Mouse (Mus musculus): ENCODE results near the gene Klhl42. TPM values are rescaled to one million over a fixed set of nuclear protein-coding genes. Genes with fewer than 3 reads are reported as not detected.

Gene Klhl42
- polyA plus RNA-seq, 1 experiment from 2014 or later: 11.5 TPM

DNA sequence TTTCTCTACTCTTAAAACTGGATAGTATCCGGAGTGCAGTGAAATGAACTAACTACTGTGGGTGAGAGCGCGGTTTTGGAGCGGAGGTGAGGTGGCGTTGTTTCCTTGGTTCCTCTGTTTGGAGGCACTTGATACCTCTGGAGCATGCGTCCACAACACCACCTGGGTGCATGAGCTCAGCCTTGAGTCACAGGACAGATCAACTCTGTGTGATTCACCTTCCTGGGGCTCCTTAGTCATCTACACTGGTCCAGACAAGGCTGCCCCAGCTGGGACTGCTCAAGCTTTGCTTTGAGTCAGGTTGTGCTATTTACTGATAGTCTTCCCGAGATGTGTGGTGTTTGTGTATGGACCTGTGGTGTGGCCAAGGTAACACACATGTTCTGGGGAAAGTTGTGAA lies 26.6 kb downstream of the Klhl42 start:
- Histone ChIP-seq H3K4me1 (no peaks in the 10 kb centered on the region), H3K27ac (no peak overlapping the region), H3K9me3 (no peaks in the 10 kb centered on the region), H3K4me3 (no peak overlapping the region), H3K36me3 (peaks cover under 1% of the 10 kb centered on the region; the same call in 1 of the 2 replicates), H3K27me3 (no peaks in the 10 kb centered on the region), H3K4me2 (replicated peaks) (no peak overlapping the region), H3K9ac (no peak overlapping the region)
- no peak for ATAC-seq (ENCODE audit: insufficient number of reproducible peaks, insufficient read depth, low FRiP score, low TSS enrichment)
- 92% methylated on average over 7 of the region's 7 CpGs for WGBS

DNA sequence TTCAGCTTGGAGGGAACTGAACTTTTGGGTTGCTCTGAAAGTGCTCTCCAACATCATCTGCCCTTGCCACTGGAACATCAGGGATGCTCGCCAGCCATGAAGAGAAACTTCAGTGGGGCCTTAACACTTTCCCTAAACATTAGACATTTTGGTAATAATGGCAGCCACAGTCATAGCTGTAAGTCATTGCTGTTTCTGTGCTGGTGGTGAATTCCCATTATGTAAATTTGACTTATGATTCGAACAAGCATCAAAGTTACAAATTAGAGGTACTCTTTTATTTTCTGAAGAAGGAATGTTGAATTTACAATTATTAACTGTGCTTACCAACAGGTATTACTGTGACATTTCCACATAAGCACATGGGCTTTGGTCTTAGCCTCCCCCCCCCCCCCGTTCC lies 27.0 kb downstream of the Klhl42 start:
- Histone ChIP-seq H3K4me3 (no peak overlapping the region), H3K4me1 (no peaks in the 10 kb centered on the region), H3K4me2 (replicated peaks) (no peak overlapping the region), H3K27ac (no peak overlapping the region), H3K9ac (no peak overlapping the region), H3K27me3 (no peaks in the 10 kb centered on the region), H3K9me3 (no peaks in the 10 kb centered on the region), H3K36me3 (no peaks in the 10 kb centered on the region)
- whole genome bisulfite sequencing: 78% methylated on average over 3 of the region's 3 CpGs
- ATAC-seq (ENCODE audit: insufficient number of reproducible peaks, insufficient read depth, low FRiP score, low TSS enrichment): no peak

DNA sequence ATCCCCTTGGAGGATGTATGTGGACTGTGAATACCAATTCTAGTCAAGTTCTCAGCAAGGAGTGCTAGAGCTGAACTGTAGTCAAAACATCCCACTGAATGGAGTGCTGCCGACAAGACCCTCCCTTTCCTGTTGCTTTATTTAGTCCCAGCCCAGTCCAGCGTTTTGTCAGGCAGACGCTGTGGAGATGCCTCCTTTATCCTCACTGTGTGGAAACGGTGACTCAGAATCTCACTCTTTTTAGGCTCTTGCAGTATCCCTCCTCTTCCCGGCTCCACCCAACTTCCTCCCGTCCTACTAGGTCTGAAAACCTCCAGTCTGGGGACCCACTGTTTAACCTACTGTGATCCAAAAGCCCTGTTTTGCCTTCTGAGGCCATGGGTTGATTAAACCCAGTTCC lies 30.1 kb downstream of the Klhl42 start:
- H3K27ac ChIP-seq: no peak overlapping the region
- H3K9ac ChIP-seq: no peak overlapping the region
- no peaks in the 10 kb centered on the region for H3K36me3 ChIP-seq
- H3K4me1 ChIP-seq: no peaks in the 10 kb centered on the region
- no peaks in the 10 kb centered on the region for H3K27me3 ChIP-seq
- H3K9me3 ChIP-seq: no peaks in the 10 kb centered on the region
- H3K4me3 ChIP-seq: no peak overlapping the region
- H3K4me2 ChIP-seq (replicated peaks): no peak overlapping the region
- ATAC-seq (ENCODE audit: insufficient number of reproducible peaks, insufficient read depth, low FRiP score, low TSS enrichment): no peak
- WGBS: 61% methylated on average over 6 of the region's 6 CpGs

DNA sequence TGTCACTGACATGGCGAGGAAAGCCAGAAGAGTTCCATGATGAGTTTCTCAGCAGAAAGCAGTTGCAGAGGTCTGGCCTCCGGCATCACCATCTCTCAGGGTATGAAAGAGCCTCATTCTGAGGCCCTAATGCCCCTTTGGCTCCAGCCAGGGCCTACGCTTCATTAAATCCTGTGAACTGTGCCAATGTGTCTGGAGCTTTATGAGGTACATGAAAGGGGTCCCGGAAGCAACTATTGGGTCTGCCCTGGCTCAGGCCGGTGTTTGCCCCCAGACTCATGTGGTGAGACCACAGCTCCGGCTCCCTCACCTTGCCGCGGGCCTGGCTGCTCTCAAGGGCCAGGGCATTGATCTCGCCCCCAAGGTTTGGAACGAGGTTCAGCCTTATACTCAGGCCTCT lies 36.1 kb downstream of the Klhl42 start:
- Histone ChIP-seq H3K36me3 (no peaks in the 10 kb centered on the region), H3K9ac (no peak overlapping the region), H3K4me3 (no peak overlapping the region), H3K27me3 (no peaks in the 10 kb centered on the region), H3K27ac (no peak overlapping the region), H3K4me2 (replicated peaks) (no peak overlapping the region), H3K9me3 (no peaks in the 10 kb centered on the region), H3K4me1 (no peaks in the 10 kb centered on the region)
- ATAC-seq (ENCODE audit: insufficient number of reproducible peaks, insufficient read depth, low FRiP score, low TSS enrichment): no peak
- WGBS: 91% methylated on average over 10 of the region's 10 CpGs

DNA sequence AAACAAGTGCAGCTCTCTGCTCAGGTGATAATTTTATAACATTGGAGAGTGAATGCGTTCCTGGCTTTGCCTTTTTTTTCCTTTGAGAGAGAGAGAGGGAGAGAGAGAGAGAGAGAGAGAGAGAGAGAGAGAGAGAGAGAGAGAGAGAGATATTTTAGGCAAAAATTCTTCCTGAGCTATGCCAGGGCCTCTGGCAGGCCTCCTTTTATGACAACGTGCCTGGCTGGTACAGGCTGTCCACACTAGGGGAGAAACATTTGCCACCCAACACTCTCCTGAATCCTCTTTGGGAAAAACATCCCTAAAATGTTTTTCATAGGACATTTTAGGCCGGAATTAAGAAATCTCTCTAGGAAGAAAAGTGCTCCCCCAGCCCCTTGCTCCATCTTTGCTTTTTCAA lies 47.1 kb downstream of the Klhl42 start:
- Histone ChIP-seq H3K9ac (no peak overlapping the region), H3K4me2 (replicated peaks) (no peak overlapping the region), H3K4me1 (no peaks in the 10 kb centered on the region), H3K27me3 (no peaks in the 10 kb centered on the region), H3K9me3 (no peaks in the 10 kb centered on the region), H3K4me3 (no peak overlapping the region), H3K27ac (no peak overlapping the region), H3K36me3 (no peaks in the 10 kb centered on the region)
- WGBS: 73% methylated on average over 3 of the region's 3 CpGs
- ATAC-seq (ENCODE audit: insufficient number of reproducible peaks, insufficient read depth, low FRiP score, low TSS enrichment): no peak

DNA sequence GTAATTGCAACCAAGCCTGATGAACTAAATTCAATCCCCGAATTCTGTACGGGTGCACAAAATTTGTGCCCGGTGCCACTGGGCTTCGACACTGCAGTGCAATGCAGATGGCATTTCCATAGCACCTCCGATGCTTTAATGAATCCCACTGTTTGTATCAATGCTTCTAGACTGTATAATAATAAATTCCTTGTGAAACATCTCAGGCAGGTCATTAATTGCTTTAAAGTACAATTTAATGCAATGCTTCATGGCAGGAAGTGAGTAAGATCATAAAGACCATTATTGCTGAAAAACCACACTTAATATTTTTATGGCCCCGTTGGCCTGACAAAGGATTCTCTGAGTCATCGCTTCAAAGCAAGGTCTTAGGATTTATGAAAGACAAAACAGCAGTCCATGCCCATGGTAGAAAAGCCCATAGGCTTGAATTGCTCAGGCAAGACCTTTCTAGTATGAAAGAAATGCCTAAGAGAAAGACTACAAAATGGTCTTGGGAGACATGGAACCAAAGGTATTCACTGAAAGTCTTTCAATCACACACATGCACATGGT lies 49.5 kb downstream of the Klhl42 start:
- H3K4me3 ChIP-seq: no peak overlapping the region
- 93% methylated on average over 7 of the region's 7 CpGs for WGBS
- H3K36me3 ChIP-seq: no peaks in the 10 kb centered on the region
- H3K9ac ChIP-seq: no peak overlapping the region
- no peak overlapping the region for H3K4me2 ChIP-seq (replicated peaks)
- H3K4me1 ChIP-seq: peaks cover 7% of the 10 kb centered on the region
- ATAC-seq (ENCODE audit: insufficient number of reproducible peaks, insufficient read depth, low FRiP score, low TSS enrichment): no peak
- no peak overlapping the region for H3K27ac ChIP-seq
- H3K27me3 ChIP-seq: no peaks in the 10 kb centered on the region
- H3K9me3 ChIP-seq: no peaks in the 10 kb centered on the region

DNA sequence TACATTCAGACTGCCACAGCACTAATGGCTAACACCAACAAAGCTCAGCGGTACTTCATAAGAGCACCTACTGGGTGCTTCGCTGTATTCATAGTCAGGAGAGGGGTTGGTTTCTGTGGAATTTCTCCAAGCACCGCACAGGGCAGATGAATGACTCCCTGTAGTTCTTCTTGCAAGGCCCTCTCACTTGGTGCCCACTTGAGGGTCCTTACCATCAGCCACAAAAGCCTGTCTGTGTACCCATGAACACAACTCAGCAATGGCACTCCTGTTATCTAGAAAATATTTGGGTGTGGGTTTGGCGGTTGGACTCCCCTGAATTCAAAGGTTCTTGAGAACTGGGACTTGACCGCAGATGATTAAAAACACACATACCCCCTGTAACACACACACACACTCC lies 53.5 kb downstream of the Klhl42 start:
- Histone ChIP-seq H3K9ac (no peak overlapping the region), H3K27me3 (no peaks in the 10 kb centered on the region), H3K4me2 (replicated peaks) (no peak overlapping the region), H3K4me1 (peaks cover 7% of the 10 kb centered on the region), H3K4me3 (no peak overlapping the region), H3K27ac (no peak overlapping the region), H3K9me3 (no peaks in the 10 kb centered on the region), H3K36me3 (no peaks in the 10 kb centered on the region)
- ATAC-seq (ENCODE audit: insufficient number of reproducible peaks, insufficient read depth, low FRiP score, low TSS enrichment): no peak
- 83% methylated on average over 5 of the region's 5 CpGs for WGBS

DNA sequence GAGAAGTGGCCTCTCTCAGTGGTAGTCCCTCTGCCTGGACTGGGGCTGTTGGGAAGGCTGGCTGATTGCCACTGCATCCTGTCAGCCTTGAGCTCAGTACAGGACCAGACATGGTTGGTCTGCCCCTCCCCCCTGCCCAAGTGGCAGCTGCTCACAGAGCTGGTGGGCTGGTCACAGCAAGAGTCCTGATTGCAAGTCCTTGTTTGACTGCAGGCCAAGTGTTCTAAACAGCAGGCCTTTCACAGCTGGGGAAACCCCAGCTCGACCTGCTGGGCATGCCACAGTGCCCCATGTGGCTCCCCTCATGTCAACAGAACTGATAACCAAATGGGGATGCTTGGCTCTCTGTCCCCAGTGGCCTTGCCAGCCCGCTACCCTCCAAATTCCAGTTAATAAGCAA lies 54.1 kb downstream of the Klhl42 start:
- no peaks in the 10 kb centered on the region for H3K9me3 ChIP-seq
- no peak overlapping the region for H3K4me3 ChIP-seq
- H3K9ac ChIP-seq: no peak overlapping the region
- peak; percentile 74; the same call in 1 of the 2 replicates for ATAC-seq (ENCODE audit: insufficient number of reproducible peaks, insufficient read depth, low FRiP score, low TSS enrichment)
- H3K36me3 ChIP-seq: no peaks in the 10 kb centered on the region
- H3K4me2 ChIP-seq (replicated peaks): no peak overlapping the region
- WGBS: 19% methylated on average over 2 of the region's 2 CpGs
- no peak overlapping the region for H3K27ac ChIP-seq
- peaks cover 7% of the 10 kb centered on the region for H3K4me1 ChIP-seq
- H3K27me3 ChIP-seq: no peaks in the 10 kb centered on the region

DNA sequence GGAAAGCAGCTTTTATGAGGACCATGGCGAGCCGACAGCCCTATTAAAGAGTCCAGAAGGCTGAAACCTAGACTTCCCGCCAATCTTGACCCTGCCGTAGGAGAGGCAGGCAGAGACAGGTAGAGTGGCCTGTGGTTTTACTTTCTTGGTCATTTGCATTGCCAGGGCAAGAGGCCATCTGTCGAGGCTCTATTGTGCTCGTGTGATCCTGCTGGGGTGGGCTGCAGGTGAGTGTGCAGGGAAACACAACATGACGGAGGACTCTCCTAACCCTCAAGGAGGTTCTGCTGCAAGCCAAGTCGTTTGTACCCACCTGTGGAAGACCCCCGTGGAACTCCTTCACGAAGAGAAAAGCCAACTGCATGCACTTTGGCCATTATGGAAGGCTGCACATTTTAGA lies 54.6 kb downstream of the Klhl42 start:
- no peak for ATAC-seq (ENCODE audit: insufficient number of reproducible peaks, insufficient read depth, low FRiP score, low TSS enrichment)
- WGBS: 68% methylated on average over 10 of the region's 10 CpGs
- no peaks in the 10 kb centered on the region for H3K27me3 ChIP-seq
- no peaks in the 10 kb centered on the region for H3K9me3 ChIP-seq
- H3K4me3 ChIP-seq: no peak overlapping the region
- no peak overlapping the region for H3K27ac ChIP-seq
- no peak overlapping the region for H3K9ac ChIP-seq
- no peak overlapping the region for H3K4me2 ChIP-seq (replicated peaks)
- no peaks in the 10 kb centered on the region for H3K36me3 ChIP-seq
- peaks cover 7% of the 10 kb centered on the region for H3K4me1 ChIP-seq

DNA sequence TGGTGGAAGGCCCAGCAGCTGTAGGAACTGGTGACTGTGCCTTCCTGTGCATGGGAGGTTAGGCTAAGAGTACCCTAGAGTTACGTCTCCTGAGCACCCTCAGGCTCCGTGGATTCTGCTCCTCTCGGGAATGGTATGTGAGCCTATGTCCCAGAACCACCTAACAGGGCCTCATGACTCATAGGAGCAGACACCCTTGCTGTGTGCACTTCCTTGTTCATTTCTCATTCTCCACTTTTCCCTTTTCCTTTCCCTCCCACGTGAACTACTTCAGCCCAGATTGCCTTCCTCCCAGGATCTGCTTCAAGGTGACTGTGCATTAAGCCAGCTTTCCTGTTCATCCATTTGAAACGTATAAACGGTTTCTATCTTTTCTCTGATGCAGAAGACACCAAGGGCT lies 59.9 kb downstream of the Klhl42 start:
- Histone ChIP-seq H3K27me3 (no peaks in the 10 kb centered on the region), H3K36me3 (no peaks in the 10 kb centered on the region), H3K4me2 (replicated peaks) (no peak overlapping the region), H3K9me3 (no peaks in the 10 kb centered on the region), H3K4me1 (peaks cover 8% of the 10 kb centered on the region), H3K4me3 (no peak overlapping the region), H3K9ac (no peak overlapping the region), H3K27ac (no peak overlapping the region)
- no peak for ATAC-seq (ENCODE audit: insufficient number of reproducible peaks, insufficient read depth, low FRiP score, low TSS enrichment)
- WGBS: 85% methylated on average over 6 of the region's 6 CpGs

DNA sequence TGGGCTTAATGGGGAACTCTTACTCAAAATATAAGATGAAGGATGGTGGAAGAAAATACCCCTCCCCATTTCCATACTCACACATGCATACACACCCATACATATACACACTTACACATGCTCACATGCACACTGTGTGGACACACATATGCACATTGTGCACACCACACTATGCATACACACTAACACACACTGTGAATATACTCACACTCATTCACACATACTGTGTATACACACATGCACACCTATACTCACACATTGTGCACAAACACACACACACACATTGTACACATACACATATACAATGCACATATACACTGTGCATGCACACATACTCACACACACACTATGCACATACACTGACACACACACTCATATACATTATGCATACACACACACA lies 60.7 kb downstream of the Klhl42 start:
- H3K9me3 ChIP-seq: no peaks in the 10 kb centered on the region
- H3K36me3 ChIP-seq: no peaks in the 10 kb centered on the region
- no peak overlapping the region for H3K4me2 ChIP-seq (replicated peaks)
- H3K9ac ChIP-seq: no peak overlapping the region
- H3K27ac ChIP-seq: no peak overlapping the region
- peaks cover 8% of the 10 kb centered on the region for H3K4me1 ChIP-seq
- no peaks in the 10 kb centered on the region for H3K27me3 ChIP-seq
- ATAC-seq (ENCODE audit: insufficient number of reproducible peaks, insufficient read depth, low FRiP score, low TSS enrichment): no peak
- no peak overlapping the region for H3K4me3 ChIP-seq

DNA sequence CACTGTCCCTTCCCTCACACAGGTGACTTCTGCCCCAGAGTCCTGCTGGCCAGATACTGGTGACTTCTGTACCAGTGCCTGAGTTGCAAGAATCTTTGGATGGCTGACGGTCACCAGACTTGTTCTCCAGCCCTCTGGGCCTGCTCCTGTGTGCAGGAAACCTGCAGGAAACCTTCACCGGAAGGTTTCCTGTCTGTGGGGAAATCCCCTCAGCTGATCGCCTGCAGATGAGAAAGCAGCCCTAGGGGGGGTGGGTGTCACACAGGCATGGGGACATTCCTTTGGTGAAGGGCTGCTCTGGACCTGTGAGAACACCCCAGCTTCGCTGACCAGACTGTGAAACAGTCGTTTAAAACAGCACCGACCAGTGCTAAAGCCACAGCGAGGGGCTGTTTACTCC lies 63.9 kb downstream of the Klhl42 start:
- Histone ChIP-seq H3K4me3 (no peak overlapping the region), H3K4me1 (peaks cover 8% of the 10 kb centered on the region), H3K9ac (no peak overlapping the region), H3K27ac (peak overlapping the region; percentile 51; the same call in 1 of the 2 replicates), H3K27me3 (no peaks in the 10 kb centered on the region), H3K9me3 (no peaks in the 10 kb centered on the region), H3K4me2 (replicated peaks) (no peak overlapping the region), H3K36me3 (no peaks in the 10 kb centered on the region)
- ATAC-seq (ENCODE audit: insufficient number of reproducible peaks, insufficient read depth, low FRiP score, low TSS enrichment): no peak
- WGBS: 48% methylated on average over 7 of the region's 7 CpGs
